Mouse (Mus musculus) spleen, postnatal 14 days (tissue): Measurements from ENCODE around the gene Atp7b.

ENCODE experiments used
- DNase-seq, 2 experiments: peaks; one replicate each; pipeline ENCODE4 v3.0.0; 2021 to 2022; ENCODE audit warnings: low spot score in 2 of 2

Atp7b gene

DNA sequence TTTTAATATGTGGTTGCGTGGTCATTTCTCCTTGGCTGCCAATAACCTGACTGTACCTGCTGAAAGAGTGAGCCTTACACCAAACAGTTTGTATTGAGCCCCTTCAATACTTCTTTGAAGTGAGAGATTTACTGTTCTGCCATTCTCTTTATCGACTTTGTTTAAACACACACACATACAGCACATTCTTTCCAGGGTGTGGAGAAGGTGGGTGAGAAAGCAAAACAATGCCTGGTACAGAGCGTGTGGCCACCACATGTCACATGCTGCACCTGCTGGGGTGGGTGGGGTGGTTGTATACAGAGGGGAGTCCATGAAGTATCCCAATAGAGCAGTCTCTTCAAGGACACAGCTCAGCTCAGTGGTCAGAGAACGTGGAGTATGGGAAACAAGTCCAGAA lies 34.9 kb downstream of the Atp7b start:
- DNase-seq = no peak

DNA sequence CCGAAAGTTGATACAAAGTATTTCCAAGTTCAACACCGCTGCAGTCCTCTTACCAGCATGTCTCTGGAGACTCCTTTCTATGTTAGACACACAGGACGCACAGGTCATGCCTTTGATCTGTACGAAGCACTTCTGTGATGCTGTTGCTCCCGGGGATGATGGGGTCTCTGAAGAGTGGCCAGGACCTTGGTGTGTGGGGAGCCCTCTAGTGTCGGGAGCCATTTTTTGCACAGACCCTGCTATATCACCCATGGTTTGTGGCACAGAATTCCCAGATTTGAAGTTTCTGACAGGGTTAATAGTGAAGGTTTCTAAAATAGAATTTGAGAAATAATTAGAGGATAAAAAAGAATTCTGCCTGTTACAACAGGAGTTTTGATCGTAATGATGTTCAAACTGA lies 37.9 kb downstream of the Atp7b start:
- no peak for DNase-seq

DNA sequence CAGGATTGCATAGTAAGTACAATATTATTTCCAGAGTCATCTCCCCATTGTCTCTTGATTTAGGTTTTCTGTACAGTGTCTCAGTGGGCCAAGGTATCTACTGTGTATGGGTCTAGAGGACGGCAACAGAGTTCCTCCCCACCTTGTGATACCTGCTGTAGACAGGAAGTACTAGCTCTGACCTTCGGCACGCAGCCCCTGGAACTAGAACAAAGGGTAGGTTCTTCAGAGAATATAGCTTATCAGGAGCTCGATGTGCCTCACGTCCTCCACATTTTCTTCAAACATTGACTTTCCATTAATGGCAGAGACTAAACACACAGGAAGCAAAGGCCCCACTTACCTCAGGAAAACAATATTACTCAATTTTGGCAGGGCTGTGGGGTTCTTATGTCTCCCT lies 40.6 kb downstream of the Atp7b start:
- no peak for DNase-seq

DNA sequence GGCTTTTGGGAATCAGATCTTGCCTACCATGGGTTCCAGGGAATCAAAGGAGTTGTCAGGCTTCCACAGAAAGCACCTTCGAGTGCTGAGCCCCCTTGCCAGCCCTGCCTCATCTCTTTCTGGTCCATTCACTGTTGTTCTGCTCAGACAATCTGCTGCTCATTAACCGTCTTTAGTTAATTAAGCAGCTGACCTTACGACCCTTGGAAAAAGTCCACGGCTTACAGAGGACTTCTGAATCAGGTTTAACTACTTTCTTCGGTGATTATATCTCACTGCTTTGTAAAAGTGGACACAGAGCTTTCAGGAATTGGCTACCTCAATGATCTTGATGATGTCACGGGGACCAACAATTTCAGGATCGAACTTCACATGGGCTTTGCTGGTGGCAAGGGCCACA lies 42.4 kb downstream of the Atp7b start:
- no peak for DNase-seq

DNA sequence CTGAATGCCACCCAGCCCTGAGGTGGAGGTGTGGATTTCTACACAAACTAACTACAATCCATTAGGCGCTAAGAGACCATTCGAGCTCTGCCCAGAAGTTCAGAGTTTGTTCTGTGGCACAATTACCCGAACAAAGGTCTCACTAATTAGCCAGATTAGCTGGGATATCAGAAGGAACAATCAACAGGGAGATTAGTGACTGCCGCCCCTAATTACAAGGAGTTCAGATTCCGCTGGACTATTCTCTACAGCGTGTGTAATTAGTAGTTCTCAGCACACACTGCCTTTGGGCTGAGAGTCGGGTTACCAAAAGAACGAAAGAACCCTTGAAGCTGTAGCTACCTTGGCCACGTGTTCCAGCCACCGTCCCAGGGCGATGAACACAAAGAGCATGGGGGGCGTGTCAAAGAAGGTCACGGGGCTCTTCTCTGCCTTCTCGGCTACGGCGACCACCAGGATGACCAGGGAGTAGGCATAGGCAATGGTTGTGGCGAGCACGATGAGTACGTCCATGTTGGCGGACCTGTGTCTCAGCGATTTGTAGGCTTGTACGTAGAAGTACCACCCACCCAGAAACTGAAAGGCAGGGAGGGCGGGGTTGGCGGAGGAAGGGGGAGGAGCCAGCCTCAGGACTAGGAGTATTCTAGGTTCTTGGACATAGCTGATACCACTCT lies 46.9 kb downstream of the Atp7b start:
- DNase-seq = no peak

DNA sequence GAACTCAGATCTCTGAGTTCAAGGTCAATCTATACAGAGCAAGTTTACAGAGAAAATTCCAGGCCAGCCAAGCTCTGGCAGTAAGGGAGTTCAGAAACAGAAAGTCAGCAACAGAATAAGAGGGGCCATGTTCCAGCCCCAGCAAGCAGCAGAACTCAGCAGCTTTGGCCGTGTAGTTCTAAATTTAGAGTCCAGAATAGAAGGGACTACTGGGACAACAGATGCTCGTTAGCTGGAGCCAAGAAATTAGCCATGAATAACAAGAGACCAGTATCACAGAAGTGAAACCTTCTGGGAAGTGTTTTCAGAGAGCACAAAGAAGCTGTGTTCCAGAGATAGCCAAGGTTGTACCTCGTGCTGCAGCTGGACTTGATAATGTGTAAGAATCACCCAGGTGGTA lies 50.7 kb downstream of the Atp7b start:
- DNase-seq = no peak

DNA sequence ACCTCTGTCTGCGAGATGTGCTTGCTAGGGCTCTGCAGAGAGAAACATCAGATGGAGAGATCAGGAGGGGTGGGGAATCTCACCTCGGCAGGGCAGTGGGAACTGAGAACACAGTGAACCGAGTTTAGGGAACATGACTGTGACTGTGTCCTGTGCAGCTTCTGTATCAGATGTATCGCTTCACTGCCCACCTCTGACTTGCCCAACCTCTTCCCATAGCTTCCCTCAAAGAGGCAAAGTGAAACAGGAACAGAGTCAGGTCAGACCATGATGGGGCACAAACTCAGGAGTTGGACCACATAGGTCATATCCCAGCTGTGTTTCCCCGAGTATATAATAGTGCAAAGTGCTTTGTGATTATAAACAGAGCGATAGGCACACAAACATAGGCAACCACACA lies 53.7 kb downstream of the Atp7b start:
- DNase-seq = no peak

DNA sequence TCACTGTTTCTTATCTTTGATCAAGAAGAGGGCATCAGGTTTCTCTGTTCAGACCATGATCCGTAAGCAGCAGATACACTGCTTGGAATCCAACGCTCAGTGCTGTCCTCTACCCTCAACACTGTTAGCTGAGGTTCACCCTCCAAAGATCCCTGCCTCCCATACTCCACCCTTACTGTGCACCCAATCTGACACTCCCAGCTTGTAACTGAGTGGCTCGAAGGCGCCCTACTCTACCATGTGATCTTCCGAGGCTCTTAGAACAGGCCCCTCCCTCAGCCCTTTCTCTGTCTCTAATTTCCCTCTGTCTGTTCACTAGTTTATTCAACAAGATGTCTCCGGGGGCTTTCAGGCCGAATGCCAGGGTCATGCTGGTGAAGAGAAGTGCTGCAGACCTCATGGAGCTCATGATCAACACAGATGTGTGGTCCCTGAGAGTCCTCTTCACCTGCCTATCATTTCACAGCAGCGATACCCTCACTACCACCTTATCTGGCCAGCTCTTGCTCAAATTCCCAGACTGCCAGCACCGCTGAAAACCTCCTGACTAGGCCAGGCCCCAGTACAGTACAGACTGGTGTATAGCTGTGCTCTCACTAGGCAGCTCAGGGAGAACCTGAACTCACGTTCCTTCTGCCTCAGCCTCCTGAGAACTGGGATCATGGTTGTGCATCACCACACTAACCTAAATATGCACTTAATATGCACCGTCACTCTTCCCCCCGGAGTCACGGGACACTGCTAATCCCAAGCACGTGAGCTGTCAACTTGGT lies 55.2 kb downstream of the Atp7b start:
- no peak for DNase-seq

DNA sequence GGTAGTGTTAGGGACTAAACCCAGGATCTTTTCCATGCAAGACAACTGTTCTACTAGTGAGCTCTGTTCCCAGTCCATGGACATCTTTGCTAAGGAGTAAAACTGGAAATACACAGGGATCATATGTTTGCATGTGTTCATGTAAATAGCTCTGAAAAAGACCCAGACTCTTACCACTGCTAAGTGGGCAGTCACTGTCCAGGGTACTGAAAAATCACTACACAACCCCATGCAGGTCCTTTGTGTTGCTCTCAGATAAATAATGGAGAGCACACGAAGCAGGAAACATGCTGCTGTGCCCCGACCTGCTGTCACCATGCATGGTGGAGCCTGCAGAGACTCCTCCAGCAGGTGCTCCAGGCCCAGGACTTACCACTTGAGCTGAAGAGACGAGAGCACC lies 64.9 kb downstream of the Atp7b start:
- no peak for DNase-seq

DNA sequence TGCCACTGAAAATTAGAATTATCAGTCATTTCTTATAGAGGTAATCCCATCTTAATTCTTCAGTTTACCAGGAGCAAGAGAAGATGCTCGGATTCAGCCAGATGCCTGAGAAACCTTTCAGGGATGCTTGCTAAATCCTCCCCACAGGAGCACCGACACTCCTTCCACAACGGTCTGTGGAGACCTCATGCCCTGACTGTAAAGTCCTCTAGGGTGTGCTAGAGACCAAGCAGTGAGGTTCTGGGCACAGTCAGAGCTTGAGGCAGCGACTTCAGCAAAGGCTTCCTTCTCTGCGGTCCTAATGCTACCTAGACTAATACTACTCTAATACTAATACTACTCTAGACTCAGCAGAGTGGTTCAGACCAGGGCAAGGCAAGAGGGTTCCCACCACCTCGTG lies 67.9 kb downstream of the Atp7b start:
- no peak for DNase-seq

DNA sequence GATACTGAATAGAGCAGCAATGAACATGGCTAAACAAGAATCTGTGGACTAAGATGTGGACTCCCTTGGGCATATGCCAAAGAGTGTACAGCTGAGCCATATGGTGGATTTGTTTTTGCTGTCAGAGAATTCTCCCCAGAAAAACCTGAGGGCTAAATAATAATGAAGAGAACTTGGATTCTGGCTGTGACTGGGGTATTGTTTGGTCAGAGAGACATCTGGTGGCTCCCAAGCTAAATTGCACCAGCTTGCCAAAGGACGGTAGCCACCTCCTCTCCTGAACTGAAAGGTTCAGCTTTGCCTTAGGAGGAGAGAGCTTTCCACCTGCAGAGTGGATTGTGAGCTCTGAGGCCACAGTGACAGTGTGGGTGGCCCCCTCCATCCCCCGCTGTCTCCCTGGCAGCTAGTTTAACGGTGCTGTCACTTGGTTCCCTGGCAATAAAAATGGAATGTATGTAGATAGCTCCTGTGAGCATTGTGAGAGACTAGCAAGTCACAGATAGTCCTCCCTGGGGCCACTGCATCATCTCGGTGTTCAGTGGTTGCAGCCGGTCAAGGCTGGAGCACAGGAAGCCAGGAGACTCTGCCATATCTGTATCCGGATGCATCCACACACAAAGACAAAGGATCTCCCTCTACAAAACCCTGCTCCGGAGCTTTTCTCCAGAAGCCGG lies 78.3 kb downstream of the Atp7b start:
- DNase-seq = no peak

DNA sequence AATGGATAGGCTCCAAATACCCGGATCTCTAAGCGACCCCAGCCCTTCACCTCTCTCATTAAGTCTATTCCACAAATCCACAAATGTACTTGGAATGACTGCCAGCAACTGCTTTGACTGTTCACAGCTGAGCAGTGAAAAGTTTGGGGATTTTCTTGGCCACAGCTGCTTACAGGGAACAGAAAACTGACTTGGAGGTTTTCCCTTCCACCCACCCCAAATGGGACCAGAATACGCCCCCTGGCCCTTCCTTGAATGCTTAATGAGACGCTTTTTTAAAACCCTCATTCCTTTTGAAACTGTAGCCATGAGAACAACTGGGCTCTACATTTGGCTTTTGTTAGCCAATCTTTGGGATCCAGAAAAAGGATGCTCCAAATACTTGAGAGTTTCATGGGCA lies 81.9 kb downstream of the Atp7b start:
- DNase-seq = no peak

DNA sequence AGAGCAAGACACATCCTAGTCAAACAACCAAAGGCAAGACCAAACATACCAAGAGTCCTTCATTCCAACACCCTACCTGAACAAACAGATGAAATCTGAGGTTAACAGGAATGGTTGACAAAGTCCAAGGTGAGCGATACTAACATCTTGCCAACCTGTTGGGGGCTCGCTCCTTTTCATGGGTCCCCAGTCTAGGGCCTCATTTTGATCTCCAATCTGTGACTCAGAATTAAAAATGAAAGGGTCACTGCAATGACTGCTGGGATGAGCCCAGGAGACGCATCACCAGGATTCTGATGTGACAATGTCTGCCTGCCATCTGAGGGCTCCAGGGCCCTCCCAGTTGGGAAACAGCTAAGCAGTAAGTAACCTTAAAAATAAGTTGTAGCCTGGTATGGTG lies 90.6 kb downstream of the Atp7b start, which contains the start of gene Ccdc70:
Gene Ccdc70 (plus strand): TSS at position 301 of the 400 bp plus-strand sequence.
- DNase-seq = no peak

DNA sequence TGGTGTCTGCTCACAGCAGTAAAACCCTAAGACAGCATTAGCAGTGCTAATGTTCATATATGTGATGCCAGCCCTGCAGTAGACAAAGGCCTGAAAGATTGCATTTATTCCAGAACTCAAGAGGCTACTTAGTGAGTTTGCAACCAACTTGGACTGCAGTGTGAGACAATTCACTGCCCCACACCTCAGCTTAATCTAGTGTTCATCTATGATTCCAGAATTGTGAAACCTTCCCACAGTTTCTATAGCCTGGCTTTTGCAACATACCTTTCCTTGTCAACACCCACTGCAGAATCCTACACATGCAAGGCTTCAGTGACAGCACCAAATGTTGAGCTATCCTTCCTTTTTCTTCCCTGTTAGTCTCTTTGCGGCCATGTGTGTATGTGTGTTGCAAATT lies 93.5 kb downstream of the Atp7b start:
- no peak for DNase-seq

DNA sequence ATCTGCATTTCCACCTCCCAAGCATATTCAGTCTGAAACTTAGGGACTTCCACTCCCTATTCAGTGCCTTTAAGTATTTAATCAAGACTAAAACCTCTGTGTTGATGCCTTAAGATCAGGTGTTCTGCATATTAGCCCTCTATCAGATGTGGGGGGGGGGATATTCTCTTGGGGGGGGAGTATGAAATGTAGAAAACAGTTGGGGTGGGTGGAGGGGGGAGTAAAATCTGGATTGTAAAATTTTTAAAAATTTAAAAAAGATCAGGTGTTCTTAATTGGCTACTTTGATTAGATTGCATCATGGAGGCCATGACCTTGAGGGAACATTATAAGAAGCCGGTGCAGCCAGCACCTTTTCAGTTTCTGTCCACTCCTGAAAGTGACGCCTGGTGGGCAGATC lies 101.7 kb downstream of the Atp7b start, which contains the start of gene Fam90a1a:
Gene Fam90a1a (plus strand): TSS at position 301 of the 400 bp plus-strand sequence.
- no peak for DNase-seq

DNA sequence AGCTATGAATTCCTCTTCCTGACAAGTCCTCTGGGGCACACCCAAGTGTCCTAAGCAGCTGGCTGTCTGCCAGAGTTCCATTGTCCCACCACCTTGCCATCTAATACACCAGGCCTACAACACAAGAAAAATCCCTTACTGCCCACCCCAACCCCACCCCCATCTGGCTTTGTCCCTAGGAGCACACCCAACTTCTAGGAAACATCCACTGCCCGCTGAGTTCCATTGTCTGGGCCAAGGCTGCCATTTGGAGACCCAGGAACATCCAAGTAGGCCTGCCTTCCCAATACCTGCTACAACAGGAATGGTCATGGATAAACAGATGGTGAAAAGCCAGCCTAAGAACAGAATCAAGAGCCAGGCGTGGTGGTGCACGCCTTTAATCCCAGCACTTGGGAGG lies 103.8 kb downstream of the Atp7b start:
- DNase-seq = no peak

DNA sequence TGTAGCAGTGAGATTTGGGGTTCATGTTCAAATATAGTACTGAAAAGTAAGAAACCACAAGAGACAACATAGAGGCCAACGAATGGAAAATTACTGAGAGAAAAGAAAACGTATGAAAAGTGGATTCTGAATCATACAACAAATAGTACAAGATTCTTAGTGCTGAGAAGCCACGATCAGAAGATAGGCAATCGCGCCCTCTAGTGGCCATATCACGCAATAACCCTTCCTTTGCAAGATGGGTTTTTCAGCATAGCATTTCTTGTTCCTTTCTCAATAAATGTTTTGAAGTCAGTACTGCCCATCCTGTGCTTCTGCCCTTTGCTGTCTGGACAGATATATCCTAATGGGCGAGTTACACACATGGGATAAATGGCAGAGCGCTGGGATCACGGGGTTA lies 104.8 kb downstream of the Atp7b start:
- peak in 1 of 2 experiments; percentile 1 for DNase-seq

DNA sequence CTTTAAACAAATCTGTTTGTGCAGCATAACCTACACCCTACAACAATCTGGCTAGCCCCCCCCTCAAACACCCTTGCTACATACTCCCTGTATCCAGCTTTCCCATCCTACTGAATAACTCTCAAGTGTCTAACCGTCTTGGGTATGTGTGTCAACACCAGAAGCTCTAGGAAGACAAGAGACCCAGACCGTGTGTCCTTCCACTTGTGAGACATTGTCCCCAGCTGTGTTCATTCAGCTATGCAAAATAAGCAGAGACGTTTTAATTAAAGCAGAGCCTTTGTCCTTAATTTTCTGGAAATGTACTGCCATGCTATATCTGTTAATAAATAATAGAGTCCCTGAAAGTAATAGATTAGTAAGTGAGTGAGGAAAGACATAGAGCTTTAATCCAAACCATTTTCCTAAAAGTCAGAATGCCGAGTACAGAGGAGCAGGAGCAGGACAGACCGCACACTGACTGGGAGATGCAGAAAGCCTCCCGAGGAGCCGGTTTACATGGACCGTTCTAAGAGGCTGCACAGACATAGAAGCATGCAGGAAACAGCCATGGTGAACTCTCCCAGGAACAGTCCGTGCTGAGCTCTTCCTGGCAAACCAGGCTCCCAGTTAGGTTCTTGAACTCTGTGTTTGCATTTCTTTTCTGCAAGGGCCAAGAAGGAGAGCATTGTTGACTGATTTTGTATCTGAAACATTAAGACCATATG lies 112.6 kb downstream of the Atp7b start:
- no peak for DNase-seq

DNA sequence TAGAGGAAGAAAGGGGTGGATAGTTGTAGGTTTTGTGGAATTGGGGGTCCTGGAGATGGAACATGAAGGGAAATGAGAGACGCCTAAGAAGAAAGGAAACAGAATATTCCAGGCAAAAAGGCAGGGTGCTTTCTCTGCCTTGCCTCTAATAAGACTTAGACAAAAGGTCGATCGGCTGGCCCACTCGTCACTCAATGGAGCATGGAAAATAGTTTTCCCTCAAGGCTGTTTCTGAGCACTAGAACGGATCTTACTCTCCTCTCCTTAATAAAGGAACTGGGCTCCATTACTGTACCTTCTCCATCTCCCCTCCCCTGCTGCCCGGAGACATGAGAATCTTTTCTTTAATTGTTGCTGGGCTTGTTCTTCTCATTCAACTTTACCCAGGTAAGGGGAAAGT lies 113.6 kb downstream of the Atp7b start, which contains the start of gene Defb13:
Gene Defb13 (plus strand): TSS at position 301 of the 400 bp plus-strand sequence.
- no peak for DNase-seq
